Mouse (Mus musculus) mesoderm, embryonic 11.5 days (tissue): ENCODE results near the gene Faf1.
A peak's percentile ranks its signal among the peaks of the same experiment; 100 is the strongest.

Experiments
- DNase-seq: peaks from one replicate; pipeline ENCODE4 v3.0.0-alpha.2; 2012; ENCODE audit warnings: low read depth, low spot score

Gene Faf1

DNA sequence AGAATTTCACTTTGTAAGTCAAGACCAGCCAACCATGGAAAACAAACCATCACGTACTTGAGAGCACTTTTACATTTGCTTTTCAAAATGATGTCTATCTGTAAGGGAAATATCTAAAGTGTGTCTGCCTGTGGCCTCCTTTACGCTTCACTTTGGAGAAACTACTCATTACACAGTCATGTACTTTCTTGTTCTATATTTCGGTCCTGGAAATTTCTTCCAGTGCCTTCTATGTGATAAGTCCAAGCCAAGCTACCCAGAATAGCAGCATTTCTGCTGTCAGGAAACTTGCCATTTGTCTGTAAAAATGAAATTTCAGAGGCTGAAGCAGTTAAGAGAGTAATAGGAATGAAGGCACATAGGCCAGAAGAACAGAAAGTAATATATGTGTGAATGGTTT lies 228.1 kb downstream of the Faf1 start:
- no peak for DNase-seq

DNA sequence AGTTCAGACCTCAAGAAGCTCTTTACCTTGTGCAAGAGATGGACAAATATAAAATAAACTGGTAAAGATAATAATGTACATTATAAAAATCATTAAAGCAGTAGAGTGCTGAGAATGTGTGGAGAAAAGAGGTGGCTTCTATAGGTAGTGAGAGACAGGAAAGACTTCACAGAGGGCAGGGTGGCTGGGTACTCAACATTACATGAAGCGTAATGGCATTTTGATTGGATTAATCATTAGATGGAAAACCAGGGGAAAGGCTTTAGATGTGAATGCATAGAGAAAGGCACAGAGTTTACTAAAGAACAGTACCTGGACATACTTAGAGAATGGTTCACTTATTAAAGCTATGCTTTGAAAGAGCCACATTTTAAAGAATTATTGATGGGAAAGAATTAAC lies 252.7 kb downstream of the Faf1 start:
- no peak for DNase-seq

DNA sequence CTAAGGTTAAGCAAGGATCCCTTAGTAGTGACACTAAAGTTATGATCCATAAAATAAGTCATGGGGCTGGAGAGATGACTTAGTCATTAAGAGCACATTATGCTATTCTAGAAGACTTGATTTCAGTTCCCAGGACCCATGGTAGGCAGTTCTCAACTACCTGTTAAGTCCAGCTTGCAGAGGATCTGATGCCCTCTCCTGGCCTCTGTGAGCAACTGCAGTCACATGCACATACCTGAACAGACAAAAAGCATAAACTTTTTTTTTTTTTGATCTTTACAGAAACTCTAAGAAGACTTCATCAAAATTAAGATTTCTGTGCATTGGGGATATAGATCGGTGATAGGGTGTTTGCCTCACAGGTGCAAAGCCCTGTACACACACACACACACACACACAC lies 254.1 kb downstream of the Faf1 start:
- DNase-seq, result no peak

DNA sequence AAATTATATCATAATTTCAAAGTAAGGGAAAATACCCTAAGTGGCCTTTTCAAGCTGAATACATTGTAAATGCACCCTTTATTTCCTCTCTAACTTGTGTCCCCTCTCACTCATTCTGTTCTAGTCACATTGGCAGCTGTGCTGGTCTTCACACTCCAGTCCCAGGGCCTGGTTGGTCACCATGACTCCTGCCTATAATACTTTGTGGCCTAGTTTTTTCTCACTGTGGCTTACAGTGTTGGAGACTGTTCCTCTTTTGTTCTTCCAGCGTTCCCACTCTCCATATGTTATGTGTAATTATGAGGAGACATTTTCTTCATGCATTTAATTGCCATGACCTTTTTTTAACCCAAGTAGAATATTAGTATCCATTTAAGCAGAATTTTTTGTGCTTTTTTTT lies 254.5 kb downstream of the Faf1 start:
- DNase-seq, result no peak

DNA sequence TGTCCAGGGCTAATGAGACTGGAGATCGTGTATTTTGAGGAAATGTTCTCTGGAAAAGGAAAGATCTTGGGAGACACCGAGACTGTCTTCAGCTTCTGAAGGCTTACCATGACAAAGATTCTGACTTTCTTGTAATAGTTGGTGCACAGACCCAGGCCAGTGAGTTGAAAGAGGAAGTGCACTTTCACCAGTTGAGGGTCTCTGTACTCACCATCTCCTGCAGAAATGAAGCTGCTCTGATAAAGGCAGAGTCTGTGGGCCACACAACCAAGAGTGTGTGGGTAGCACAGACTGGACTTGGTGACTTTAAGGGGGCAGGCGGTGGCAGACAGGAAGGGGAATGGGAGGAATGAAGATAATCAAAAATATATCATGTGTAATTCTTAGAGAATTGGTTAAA lies 260.2 kb downstream of the Faf1 start:
- no peak for DNase-seq

DNA sequence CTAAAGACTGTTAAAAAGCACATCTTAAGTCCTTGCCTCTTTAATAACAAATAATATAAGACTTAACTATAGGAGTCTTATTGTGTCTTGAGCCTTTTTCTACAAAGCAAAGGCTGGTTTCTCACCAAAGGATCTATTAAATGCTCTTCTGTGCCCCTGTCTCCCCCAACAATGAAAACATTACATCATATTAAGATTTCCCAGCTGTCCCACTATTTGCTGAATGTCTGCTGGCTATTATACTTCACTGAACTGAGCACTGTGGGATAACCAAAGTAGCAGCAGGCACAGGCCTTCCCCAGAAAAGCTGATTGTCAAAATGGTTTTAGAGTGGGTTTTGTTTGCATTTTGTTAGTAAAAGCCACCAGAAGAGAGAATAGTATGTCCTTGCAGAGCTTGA lies 262.9 kb downstream of the Faf1 start:
- DNase-seq, result no peak

DNA sequence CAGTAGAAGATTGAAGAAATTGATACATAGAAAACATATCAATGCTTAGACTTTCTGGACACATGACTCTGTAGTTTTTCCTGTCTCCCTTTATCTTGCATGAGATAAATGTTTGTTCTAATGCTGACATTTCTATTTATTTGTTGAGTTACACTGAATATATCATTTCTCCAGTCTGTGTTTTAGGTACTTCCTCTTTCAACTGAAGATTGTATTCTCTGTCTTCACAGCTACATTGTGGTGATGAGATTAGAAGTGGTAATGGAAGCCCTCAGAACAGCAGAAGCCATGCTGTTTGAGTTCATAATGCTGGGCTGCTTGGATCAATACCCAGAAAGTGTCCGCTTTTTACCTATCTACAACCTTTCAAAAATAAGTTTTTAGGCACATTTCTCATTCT lies 269.2 kb downstream of the Faf1 start:
- DNase-seq, result no peak

DNA sequence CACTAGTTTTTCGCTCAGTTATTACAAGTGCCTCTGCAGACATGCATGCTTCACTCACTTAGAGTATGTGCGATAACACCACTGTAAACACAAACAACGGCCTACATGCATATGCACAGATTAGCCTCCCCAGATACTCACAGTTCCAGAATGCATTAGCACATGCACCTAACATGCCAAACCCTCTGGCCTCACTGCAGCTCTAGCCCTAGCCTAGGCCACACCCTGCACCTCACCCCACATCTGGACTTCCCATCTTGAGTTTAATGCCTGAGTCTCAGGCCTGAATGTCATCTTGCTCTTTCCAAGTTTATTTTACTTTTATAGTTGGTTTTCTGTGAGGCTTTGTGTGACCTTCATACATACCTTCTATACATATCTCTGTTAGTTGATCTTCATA lies 272.9 kb downstream of the Faf1 start:
- no peak for DNase-seq

DNA sequence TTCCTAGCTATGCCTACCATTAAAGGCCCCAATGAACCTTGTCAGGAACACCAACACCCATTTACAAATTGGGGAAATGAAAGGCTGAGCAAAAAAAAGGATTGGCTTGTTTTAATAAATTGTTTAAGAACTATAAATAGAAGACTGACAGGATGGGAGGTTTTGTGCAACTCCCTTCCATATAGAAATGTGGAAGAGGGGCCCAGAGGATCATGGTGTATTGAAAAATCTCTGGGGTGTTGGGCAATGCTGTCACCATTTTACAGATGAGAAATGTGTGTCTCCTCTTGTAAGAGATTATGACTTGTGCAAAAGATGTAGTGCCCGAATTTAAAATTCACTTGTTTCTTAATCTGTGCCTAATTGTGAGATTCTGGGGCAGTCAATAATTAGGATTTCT lies 277.1 kb downstream of the Faf1 start:
- no peak for DNase-seq

DNA sequence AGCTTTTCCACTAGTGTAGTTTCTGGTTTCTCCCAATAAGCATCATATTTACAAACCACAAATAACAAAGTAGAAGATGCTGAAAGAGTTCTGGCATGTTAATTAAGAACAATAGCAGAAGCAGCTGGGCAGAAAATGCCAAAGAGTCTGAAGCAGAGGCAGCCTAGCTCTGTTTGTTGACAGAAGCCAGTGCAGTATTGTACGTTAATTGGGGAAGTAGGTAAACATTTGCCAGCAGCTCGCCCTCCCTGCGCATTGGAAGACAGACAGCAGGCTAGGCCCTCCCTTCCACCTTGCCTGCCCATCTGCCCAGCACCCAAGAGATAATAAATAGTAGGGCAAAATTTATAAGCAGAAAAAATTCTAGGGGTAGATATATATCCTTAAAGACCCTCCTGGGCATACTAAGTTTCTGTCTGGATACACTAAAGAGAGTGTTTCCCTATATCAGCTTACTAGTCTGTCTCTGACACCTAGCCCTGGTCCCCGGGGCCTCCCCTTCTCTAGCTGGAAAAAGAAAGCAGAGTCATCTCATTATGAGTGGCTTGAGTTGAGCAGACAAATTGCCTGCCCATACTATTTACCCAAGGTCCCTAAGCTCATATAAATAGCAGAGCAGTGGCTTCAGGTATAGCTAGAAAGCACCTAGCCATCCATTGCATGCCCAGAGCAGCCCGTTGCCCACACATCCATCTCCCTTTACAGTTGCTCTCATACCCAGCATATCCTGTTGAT lies 284.0 kb downstream of the Faf1 start:
- DNase-seq, result no peak

DNA sequence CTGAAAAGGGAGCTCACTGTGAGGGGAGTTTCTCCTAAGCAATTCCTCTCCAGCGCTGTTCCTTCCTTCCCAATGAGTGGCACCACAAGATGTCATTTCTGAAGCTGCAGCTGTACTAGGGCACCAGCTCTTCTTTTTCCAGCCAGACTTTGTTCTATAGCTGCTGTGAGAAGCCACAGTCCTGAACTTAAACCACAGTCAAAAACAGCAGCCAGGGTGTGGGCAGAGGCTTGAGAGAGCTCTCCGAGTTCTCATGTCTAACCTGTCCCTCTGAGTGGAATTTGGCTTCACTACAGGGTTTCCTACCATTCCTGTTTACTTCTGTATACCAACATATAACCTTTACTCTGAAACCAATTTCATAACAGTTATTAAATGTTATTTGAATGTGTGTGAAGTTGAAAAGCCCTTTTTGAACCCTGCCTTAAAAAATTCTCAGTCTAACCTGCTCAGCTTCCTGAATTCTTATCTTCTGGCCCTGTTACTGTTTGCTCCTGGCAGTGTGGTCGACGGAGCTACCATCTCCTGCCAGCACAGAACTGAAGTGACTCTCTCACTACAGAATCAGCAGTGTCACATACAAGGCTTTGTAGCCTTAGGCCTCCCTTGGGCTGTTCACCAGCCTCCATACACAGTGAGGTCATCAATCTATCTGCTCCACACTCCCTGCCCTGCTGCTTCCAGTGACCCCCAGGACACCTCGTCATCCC lies 287.3 kb downstream of the Faf1 start:
- no peak for DNase-seq

DNA sequence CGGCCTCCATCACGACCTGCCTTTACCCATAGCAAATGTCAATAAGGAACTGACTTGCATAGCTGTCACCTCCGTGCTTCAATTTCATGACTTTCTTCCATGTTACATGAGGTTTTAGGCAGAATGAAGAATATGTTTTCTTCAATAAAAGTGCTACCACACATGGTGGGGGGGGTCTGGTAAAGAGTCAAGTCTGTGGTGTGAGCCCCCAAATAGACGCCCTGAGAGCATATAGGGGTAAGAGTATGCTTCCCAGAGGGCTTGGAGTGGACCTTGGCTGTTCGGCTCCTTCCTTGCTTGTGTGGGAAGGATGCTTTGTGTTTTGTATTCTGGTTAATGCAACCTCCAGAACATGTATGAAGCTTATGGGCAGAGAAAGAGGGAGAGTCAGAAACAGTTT lies 293.2 kb downstream of the Faf1 start:
- no peak for DNase-seq

DNA sequence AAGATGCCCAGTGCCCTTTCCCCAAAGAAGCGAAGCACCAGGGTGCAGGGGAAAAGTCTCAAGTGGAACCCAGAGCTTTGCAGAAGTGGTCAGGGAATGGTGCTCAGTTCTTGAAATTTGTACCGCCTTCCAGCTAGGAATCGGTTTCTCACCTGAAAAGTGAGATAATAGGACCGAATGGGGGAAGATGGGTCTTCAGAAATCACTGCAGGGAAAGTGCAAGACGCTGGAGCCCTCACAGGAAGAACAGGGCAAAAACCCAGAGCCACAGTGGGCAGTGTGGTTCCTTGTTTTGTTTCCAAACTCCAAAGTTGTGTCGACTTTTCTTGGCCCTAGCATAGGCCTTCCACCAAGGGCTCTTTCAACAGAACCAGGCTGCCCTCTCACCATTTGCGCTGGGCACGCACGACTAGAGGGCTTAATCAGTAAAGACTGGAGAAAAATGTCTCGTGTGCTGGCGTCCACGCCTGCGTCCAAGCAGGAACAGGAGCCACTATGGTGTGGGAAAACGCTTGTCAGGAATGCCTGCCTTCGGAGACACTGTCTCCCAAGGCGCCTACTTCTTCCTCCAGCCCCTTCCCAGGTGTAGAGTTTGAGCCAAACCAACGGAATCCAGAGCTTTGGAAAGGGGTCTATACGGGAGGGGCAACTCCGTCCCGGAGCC lies 297.7 kb downstream of the Faf1 start:
- DNase-seq, result no peak

DNA sequence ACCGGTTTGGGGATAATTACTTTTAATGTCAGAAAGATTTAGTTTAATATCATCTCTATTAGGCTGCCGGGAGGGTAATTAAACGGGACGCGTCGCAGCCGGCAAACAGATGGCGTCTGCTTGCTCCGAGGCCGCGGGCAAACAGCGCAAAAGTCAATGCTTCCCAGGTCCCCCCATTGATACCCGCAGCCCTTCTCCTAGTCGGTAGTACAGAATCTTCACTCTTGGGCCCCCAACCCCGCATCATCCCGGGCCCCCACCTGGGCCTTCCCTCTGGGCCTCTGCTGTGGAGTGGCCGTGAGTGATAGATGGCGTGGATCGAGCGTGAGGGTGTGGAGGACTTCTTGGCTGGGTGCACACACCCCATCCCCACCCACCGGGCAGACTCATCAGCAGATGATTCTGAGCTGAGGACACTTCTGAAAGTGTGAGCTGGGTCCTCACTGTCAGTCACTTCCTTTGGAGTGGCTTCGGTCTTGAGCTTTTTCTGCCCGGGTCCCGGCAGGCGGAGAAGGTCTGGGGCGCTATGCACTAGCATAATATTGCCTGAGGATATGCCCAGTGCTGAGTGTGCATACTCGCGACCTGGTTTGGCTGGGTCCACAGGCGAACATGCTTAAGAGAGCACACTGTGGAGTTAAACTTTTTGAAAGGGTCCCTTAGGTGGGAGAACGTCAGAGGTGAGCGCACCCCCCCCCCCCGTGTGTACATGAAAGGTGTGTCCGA lies 298.4 kb downstream of the Faf1 start:
- no peak for DNase-seq

DNA sequence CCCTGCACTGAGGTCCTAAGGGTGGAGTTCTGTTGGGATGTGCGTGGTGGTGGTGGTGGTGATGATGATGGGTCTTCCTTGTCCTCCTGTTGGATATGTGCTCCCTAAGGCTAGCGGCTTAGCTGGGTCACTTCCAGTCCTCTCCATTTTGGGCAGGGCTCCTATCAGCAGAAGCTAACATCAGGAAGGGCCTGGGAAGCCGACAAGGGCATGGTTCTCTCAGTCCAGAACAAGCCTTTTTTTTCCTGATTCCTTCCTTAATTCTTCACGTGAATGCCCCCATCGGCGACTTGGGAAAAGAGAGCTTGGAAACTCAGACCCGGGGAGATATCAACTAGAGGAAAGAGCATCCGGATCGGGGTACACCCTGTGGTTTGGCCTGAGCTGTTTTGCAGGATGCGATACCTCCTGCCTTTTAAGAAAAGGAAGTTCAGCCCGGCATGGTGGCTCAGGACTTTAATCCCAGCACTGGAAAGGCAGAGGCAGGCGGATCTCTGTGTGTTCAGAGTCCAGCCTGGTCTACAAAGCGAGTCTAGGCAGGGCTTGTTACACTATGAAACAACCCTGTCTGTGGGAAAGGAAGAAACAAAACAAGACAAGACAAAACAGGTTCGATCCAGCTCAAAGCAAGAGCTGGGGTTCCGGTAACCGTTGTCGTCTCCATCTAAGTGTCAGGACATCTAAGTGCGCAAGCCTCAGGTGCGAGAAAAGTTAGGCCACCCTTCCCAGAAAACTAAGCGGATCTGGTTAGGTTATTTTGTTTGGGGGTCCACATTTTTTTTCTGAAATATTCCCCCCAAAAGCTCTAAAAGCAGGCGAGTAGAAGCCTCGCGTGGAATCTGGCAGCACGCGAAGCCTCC lies 299.2 kb downstream of the Faf1 start:
- DNase-seq, result no peak

DNA sequence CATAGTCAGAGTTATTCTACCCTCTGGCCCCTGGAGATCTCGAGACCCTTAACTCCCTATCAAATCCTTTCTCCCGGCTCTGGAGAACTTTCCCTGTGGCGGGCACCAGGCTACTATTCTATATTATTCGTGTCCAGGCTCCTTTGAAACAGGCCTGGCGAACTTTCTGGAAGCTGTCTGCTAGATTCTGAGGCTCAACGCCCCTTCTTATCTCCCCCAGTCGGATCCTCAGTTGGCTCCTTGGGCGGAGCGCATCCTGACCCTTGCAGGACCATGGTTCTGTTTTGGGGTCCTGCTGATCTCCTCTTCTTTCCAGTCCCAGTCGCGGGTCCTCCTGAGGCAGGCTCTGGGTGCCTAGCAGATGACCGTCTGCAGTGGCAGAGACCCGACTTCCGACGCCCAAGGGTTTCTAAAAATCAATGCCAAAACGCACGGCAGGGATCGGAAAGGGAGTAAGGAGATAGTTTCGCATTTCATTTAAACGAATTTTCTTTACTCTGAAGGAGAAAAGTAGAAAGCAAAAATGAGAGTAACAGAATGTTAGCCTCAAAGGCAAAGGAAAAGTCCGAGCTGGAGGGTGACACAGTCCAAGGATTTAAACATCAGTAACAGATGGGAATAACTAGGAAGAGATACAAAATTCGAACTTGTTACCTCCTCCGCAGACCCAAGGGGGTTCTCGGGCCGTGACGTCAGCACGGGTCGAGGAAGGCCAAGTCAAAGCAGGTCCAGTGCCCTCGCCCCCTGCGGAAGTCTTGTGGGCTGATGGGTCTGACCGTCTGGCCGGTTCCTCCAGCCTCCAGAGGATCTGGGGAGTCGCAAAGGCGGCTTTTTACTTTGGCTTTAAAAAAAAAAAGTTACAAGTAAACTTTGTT lies 300.1 kb downstream of the Faf1 start:
- DNase-seq, result peak; percentile 26

DNA sequence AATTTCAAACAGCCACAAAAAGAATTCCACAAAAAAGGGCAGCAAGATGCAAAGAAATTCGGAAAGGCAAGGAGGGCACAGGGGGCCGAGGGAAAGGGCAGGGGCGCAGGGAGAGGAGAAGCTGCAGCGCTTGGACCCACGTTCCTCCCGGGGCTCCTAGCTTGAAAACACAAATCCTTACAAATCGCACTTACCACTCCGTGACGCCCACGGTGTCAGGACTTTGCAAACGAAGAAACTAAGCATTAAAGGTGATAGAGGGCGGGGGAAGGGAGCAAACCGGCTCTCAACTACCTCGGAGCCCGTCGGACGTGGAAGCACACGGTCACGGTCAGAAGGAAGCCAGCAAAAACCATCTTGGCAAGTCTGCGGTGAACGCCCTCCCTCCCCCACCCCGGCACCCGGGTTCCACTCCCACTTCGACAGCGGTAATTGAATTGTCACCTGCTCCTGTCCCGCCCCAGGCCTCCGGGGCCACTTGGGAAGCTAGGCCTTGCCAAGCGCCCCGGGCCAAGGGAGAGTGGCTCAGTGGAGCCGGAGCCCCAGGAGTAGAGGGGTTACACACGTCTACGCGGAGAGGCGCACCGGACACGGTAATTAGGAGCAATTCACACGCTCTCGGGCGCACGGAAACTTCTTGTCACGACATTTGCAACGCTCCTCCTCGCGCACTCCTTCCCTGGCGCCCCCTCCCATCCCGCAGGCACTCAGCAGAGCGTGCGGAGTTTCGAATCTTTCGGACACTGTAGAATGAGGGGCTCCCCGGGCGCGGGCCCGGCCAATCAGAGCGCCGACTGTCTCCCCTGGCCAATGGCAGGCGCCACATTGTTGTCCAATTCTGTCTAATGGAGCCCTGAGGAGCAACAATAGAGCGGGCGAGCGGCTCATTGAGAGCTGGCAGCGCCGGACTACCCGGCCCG lies 301.0 kb downstream of the Faf1 start, which contains the start of gene Dmrta2:
TSS of gene Dmrta2 (plus strand) at position 906 of the 920 bp plus-strand sequence.
- peak; percentile 85 for DNase-seq

DNA sequence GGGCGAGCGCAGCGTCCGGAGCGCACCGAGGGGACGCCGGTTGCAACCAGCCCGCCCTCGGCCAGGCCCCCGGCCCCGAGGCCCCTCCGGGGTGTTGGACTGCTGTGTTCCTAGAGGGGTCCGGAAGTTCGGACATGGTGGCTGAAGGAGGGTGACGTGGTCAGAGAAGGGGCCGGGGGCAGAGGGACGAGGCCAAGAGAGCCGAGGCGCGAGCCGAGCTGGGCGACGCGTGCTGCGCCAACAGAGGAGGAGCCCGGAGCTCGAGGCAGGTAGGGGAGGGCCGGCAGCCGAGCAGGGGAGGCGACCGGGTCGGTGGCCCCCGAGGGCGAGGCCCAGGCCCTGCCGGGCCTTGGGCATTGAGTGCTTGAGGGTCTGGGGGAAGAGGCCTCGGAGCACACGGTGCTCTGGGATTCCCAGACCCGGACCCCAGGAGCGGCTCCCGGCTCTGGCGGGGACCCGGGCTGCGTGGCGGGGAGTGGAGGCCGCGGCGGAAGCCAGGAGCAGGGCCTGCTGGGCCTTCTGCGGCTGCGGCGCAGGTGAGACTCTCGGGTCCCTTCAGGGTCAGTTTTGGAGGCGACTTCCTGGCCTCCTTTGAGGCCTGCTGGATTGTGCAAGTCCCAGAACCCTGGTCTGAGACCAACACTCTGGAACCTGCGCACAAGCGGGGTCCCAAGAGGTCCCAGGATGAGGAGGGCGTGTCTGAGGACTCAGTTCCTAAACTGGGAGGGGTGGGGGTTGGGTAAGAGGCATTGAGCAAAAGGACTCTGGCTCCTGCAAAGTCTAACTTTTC lies 301.9 kb downstream of the Faf1 start:
- DNase-seq, result peak; percentile 12
